In the genomic region with DNA sequence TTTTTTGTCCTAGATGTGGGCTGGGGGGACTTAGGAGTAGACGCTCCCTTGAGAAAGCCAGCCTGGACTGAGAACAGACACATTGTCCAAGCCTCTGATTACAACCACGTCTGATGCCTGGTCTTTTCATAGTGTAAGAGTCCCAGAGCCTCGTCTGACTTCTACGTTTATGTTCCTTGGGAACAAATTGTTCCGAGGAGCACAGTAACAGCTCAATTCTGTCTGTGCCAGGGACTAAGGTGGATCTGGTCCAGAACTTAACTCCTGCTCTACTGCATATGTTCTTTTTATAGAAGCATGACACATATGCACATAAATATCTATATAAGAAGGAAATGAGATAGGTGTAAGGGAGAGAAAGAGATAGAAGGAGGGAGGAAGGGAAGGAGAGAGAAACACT, we compare ENCODE assay signal across 10 mouse cellular contexts.
DNase-seq lines count a peak whose midpoint lies in the region; ATAC-seq and TF ChIP-seq lines count a peak whose summit lies in the region.
"Had no signal": no experiment of that assay in that cellular context is flagged by ENCODE, and none has a peak within 500 bp of the region (broad histone marks: within the 10 kb centered on the region; RNA-seq: fewer than 3 reads in every experiment).

No protein-coding gene starts in this region.

- no peak overlapping the region for H3K4me3 ChIP-seq in layer of hippocampus, adult 2 months
- H3K4me3 ChIP-seq: midbrain, embryonic 15.5 days; neural tube, embryonic 13.5 days had no signal

- H3K27ac ChIP-seq in layer of hippocampus, adult 2 months = no peak overlapping the region
- H3K27ac ChIP-seq: midbrain, embryonic 15.5 days; neural tube, embryonic 13.5 days had no signal

- DNase-seq in frontal cortex, adult 2 months (ENCODE audit: extremely low spot score in 1 of 2, low spot score in 1 of 2) = peak; percentile 56 to 64
- no peak for DNase-seq in frontal cortex, postnatal 14 days (ENCODE audit: low spot score in 2 of 2)
- DNase-seq in layer of hippocampus, adult 11-12 months (ENCODE audit: low spot score) = peak; percentile 22
- no peak for DNase-seq in layer of hippocampus, adult 2 months (ENCODE audit: low spot score in 2 of 2)
- peak; percentile 5 for DNase-seq in urinary bladder, postnatal 14 days (ENCODE audit: low spot score)
- no peak for DNase-seq in urinary bladder, postnatal 10 days (ENCODE audit: low spot score)
- no peak for DNase-seq in spleen, postnatal 36 days (ENCODE audit: low spot score in 2 of 2)

- ATAC-seq in megakaryocyte-erythroid progenitor cell, adult 5-6 weeks (replicated peaks; ENCODE audit: low FRiP score, low TSS enrichment, poor library complexity, severe bottlenecking) = no peak
- ATAC-seq: midbrain, embryonic 15.5 days had no signal

- no peak for TF ChIP-seq CTCF in layer of hippocampus, adult 2 months (conservative IDR thresholded peaks at IDR 0.05)

Comparison
In these comparisons a context has a peak if more than half of its experiments do, and no peak if none do; other contexts are left out.
1. DNase-seq: peak in frontal cortex, adult 2 months (2 of 2), layer of hippocampus, adult 11-12 months (single experiment) and urinary bladder, postnatal 14 days (single experiment); none in frontal cortex, postnatal 14 days (0 of 2), layer of hippocampus, adult 2 months (0 of 2), urinary bladder, postnatal 10 days (single experiment) and spleen, postnatal 36 days (0 of 2).